Mouse (Mus musculus): ENCODE measurements around the gene Mrps7.

- TF ChIP-seq CTCF (IDR thresholded peaks at IDR 0.05; ENCODE audit: control insufficient read depth, insufficient read depth, insufficient replicate concordance, low read depth, low read length) (no peak), POLR2A (IDR thresholded peaks at IDR 0.05; ENCODE audit: control insufficient read depth, low read depth, low read length) (no peak)
Observed at GRCm38 (mm10) chr11:115584376-115585073, 19.2 kb upstream of the Mrps7 start.

All from testis, adult 2 months (tissue).